Mouse (Mus musculus): ENCODE measurements around the gene Nek5. TPM values are rescaled to one million over a fixed set of nuclear protein-coding genes. Genes with fewer than 3 reads are reported as not detected.
"Not testable (repeated sequence)": the region's sequence is repeated elsewhere in the genome, so short reads cannot be mapped to it uniquely, and the experiment has no call there.

The Nek5 gene
- polyA plus RNA-seq, 1 experiment: not detected

- Histone ChIP-seq H3K36me3 (ENCODE audit: control insufficient read depth) (no peaks in the 10 kb centered on the region), H3K4me1 (ENCODE audit: control insufficient read depth) (no peaks in the 10 kb centered on the region), H3K27me3 (ENCODE audit: control insufficient read depth) (no peaks in the 10 kb centered on the region), H3K9me3 (ENCODE audit: control insufficient read depth, low read length) (no peaks in the 10 kb centered on the region), H3K4me3 (replicated peaks) (no peak overlapping the region)
- TF ChIP-seq GATA1 (IDR thresholded peaks at IDR 0.05; ENCODE audit: low read length) (no peak), TAL1 (IDR thresholded peaks at IDR 0.05; ENCODE audit: low read length) (no peak)
Observed at GRCm38 (mm10) chr8:22148367-22148740, 23.5 kb upstream of the Nek5 start.

- TF ChIP-seq GATA1 (IDR thresholded peaks at IDR 0.05; ENCODE audit: low read length): no peak
- TF ChIP-seq TAL1 (IDR thresholded peaks at IDR 0.05; ENCODE audit: low read length): no peak
Observed at GRCm38 (mm10) chr8:22147706-22148366, 23.0 kb upstream of the Nek5 start.

GRCm38 (mm10) chr8:22145831-22146230 lies 21.0 kb upstream of the Nek5 start:
- Histone ChIP-seq H3K36me3 (ENCODE audit: control insufficient read depth) (no peaks in the 10 kb centered on the region), H3K9me3 (ENCODE audit: control insufficient read depth, low read length) (no peaks in the 10 kb centered on the region), H3K4me1 (ENCODE audit: control insufficient read depth) (no peaks in the 10 kb centered on the region), H3K27me3 (ENCODE audit: control insufficient read depth) (no peaks in the 10 kb centered on the region), H3K4me3 (replicated peaks) (no peak overlapping the region)
- no peak for TF ChIP-seq GATA1 (IDR thresholded peaks at IDR 0.05; ENCODE audit: low read length)
- no peak for TF ChIP-seq TAL1 (IDR thresholded peaks at IDR 0.05; ENCODE audit: low read length)

More at GRCm38 (mm10) chr8:22147706-22148366, 23.0 kb upstream of the Nek5 start:
- Histone ChIP-seq H3K9me3 (ENCODE audit: control insufficient read depth, low read length) (no peaks in the 10 kb centered on the region), H3K27me3 (ENCODE audit: control insufficient read depth) (no peaks in the 10 kb centered on the region), H3K4me1 (ENCODE audit: control insufficient read depth) (no peaks in the 10 kb centered on the region), H3K4me3 (replicated peaks) (no peak overlapping the region), H3K36me3 (ENCODE audit: control insufficient read depth) (no peaks in the 10 kb centered on the region)

GRCm38 (mm10) chr8:22143764-22144491 lies 19.1 kb upstream of the Nek5 start:
- no peak for TF ChIP-seq GATA1 (IDR thresholded peaks at IDR 0.05; ENCODE audit: low read length)
- no peak for TF ChIP-seq TAL1 (IDR thresholded peaks at IDR 0.05; ENCODE audit: low read length)
- Histone ChIP-seq H3K4me3 (replicated peaks) (no peak overlapping the region), H3K36me3 (ENCODE audit: control insufficient read depth) (no peaks in the 10 kb centered on the region), H3K27me3 (ENCODE audit: control insufficient read depth) (no peaks in the 10 kb centered on the region), H3K9me3 (ENCODE audit: control insufficient read depth, low read length) (peaks cover 2% of the 10 kb centered on the region; the same call in 1 of the 2 replicates), H3K4me1 (ENCODE audit: control insufficient read depth) (no peaks in the 10 kb centered on the region)

GRCm38 (mm10) chr8:22142592-22142991 lies 17.7 kb upstream of the Nek5 start:
- TF ChIP-seq GATA1 (IDR thresholded peaks at IDR 0.05; ENCODE audit: low read length) (no peak), TAL1 (IDR thresholded peaks at IDR 0.05; ENCODE audit: low read length) (no peak)
- Histone ChIP-seq H3K4me1 (ENCODE audit: control insufficient read depth) (no peaks in the 10 kb centered on the region), H3K36me3 (ENCODE audit: control insufficient read depth) (no peaks in the 10 kb centered on the region), H3K9me3 (ENCODE audit: control insufficient read depth, low read length) (peaks cover 2% of the 10 kb centered on the region; the same call in 1 of the 2 replicates), H3K27me3 (ENCODE audit: control insufficient read depth) (no peaks in the 10 kb centered on the region), H3K4me3 (replicated peaks) (no peak overlapping the region)

- TF ChIP-seq GATA1 (IDR thresholded peaks at IDR 0.05; ENCODE audit: low read length) (no peak), TAL1 (IDR thresholded peaks at IDR 0.05; ENCODE audit: low read length) (no peak)
- H3K4me1 ChIP-seq (ENCODE audit: control insufficient read depth): no peaks in the 10 kb centered on the region
- no peaks in the 10 kb centered on the region for H3K27me3 ChIP-seq (ENCODE audit: control insufficient read depth)
- peaks cover 2% of the 10 kb centered on the region; the same call in 1 of the 2 replicates for H3K9me3 ChIP-seq (ENCODE audit: control insufficient read depth, low read length)
- no peaks in the 10 kb centered on the region for H3K36me3 ChIP-seq (ENCODE audit: control insufficient read depth)
- H3K4me3 ChIP-seq (replicated peaks): no peak overlapping the region
Observed at GRCm38 (mm10) chr8:22141836-22142385, 17.1 kb upstream of the Nek5 start.

- H3K4me3 ChIP-seq (replicated peaks); H3K36me3 ChIP-seq (ENCODE audit: control insufficient read depth); H3K4me1 ChIP-seq (ENCODE audit: control insufficient read depth); H3K9me3 ChIP-seq (ENCODE audit: control insufficient read depth, low read length); H3K27me3 ChIP-seq (ENCODE audit: control insufficient read depth): not testable (repeated sequence)
Observed at GRCm38 (mm10) chr8:22136462-22136861, 11.6 kb upstream of the Nek5 start.

GRCm38 (mm10) chr8:22134750-22135135 lies 9.9 kb upstream of the Nek5 start:
- Histone ChIP-seq H3K27me3 (ENCODE audit: control insufficient read depth) (no peaks in the 10 kb centered on the region), H3K4me1 (ENCODE audit: control insufficient read depth) (no peaks in the 10 kb centered on the region), H3K36me3 (ENCODE audit: control insufficient read depth) (no peaks in the 10 kb centered on the region), H3K9me3 (ENCODE audit: control insufficient read depth, low read length) (no peaks in the 10 kb centered on the region; the same call in 1 of the 2 replicates), H3K4me3 (replicated peaks) (no peak overlapping the region)
- TF ChIP-seq TAL1 (IDR thresholded peaks at IDR 0.05; ENCODE audit: low read length) (no peak), GATA1 (IDR thresholded peaks at IDR 0.05; ENCODE audit: low read length) (no peak)

GRCm38 (mm10) chr8:22134078-22134749 lies 9.4 kb upstream of the Nek5 start:
- Histone ChIP-seq H3K27me3 (ENCODE audit: control insufficient read depth) (no peaks in the 10 kb centered on the region), H3K9me3 (ENCODE audit: control insufficient read depth, low read length) (no peaks in the 10 kb centered on the region; the same call in 1 of the 2 replicates), H3K36me3 (ENCODE audit: control insufficient read depth) (no peaks in the 10 kb centered on the region), H3K4me3 (replicated peaks) (no peak overlapping the region), H3K4me1 (ENCODE audit: control insufficient read depth) (no peaks in the 10 kb centered on the region)
- TF ChIP-seq TAL1 (IDR thresholded peaks at IDR 0.05; ENCODE audit: low read length) (no peak), GATA1 (IDR thresholded peaks at IDR 0.05; ENCODE audit: low read length) (no peak)

All from erythroblast, embryonic 14.5 days (primary cell).